8 mouse cellular contexts compared by ENCODE assay signal in genomic region chr12:78984035-78984432, GRCm38 (mm10). TPM values are rescaled to one million over a fixed set of nuclear protein-coding genes. Genes with fewer than 3 reads are reported as not detected.
DNase-seq lines count a peak whose midpoint lies in the region; ATAC-seq and TF ChIP-seq lines count a peak whose summit lies in the region.

No protein-coding gene starts in this region.

- no peaks in the 10 kb centered on the region for H3K27me3 ChIP-seq in forebrain, embryonic 13.5 days
- no peaks in the 10 kb centered on the region for H3K27me3 ChIP-seq in forebrain, embryonic 11.5 days (ENCODE audit: control insufficient read depth, insufficient read depth, low read length)
- no peaks in the 10 kb centered on the region for H3K27me3 ChIP-seq in forebrain, postnatal 0 days (ENCODE audit: insufficient read depth, low read length)
- no peaks in the 10 kb centered on the region for H3K27me3 ChIP-seq in kidney, embryonic 14.5 days (ENCODE audit: control insufficient read depth, insufficient read depth, low read length)
- H3K27me3 ChIP-seq in myocyte (ENCODE audit: control insufficient read depth, insufficient read depth, insufficient read length), result peaks cover 1% of the 10 kb centered on the region

- no peaks in the 10 kb centered on the region for H3K79me2 ChIP-seq in myocyte (ENCODE audit: control insufficient read depth, insufficient read depth)

- H3K9ac ChIP-seq in forebrain, embryonic 13.5 days, result no peak overlapping the region
- no peak overlapping the region for H3K9ac ChIP-seq in forebrain, embryonic 11.5 days (ENCODE audit: low read length)
- no peak overlapping the region for H3K9ac ChIP-seq in forebrain, postnatal 0 days
- H3K9ac ChIP-seq in kidney, embryonic 14.5 days (ENCODE audit: low read depth, low read length), result no peak overlapping the region

- TF ChIP-seq POLR2A in myocyte (IDR thresholded peaks at IDR 0.05; ENCODE audit: insufficient read length, low read depth), result no peak

- H3K4me2 ChIP-seq in forebrain, embryonic 13.5 days, result no peak overlapping the region
- no peak overlapping the region for H3K4me2 ChIP-seq in forebrain, embryonic 11.5 days (ENCODE audit: low read depth, low read length, severe bottlenecking)
- H3K4me2 ChIP-seq in forebrain, postnatal 0 days (ENCODE audit: low read depth), result no peak overlapping the region
- no peak overlapping the region for H3K4me2 ChIP-seq in kidney, embryonic 14.5 days (replicated peaks; ENCODE audit: low read depth, low read length)
- H3K4me2 ChIP-seq in myocyte (ENCODE audit: low read depth), result no peak overlapping the region

- peak overlapping the region; percentile 66 for H3K27ac ChIP-seq in forebrain, embryonic 13.5 days
- no peak overlapping the region for H3K27ac ChIP-seq in forebrain, embryonic 11.5 days (ENCODE audit: low read depth, low read length)
- no peak overlapping the region for H3K27ac ChIP-seq in forebrain, postnatal 0 days (ENCODE audit: low read depth, low read length)
- H3K27ac ChIP-seq in kidney, embryonic 14.5 days (ENCODE audit: low read depth, low read length), result no peak overlapping the region

- H3ac ChIP-seq in myocyte (ENCODE audit: control insufficient read depth, insufficient read length), result no peak overlapping the region

- ATAC-seq in forebrain, embryonic 13.5 days, result peak; percentile 54
- no peak for ATAC-seq in forebrain, embryonic 11.5 days (replicated peaks; ENCODE audit: low FRiP score)
- ATAC-seq in forebrain, postnatal 0 days, result peak; percentile 65
- ATAC-seq in kidney, embryonic 14.5 days (ENCODE audit: low FRiP score, low TSS enrichment), result peak; percentile 54; the same call in 1 of the 2 replicates

- H3K4me3 ChIP-seq in forebrain, embryonic 13.5 days, result no peak overlapping the region
- H3K4me3 ChIP-seq in forebrain, embryonic 11.5 days (ENCODE audit: low read depth, low read length), result no peak overlapping the region
- no peak overlapping the region for H3K4me3 ChIP-seq in forebrain, postnatal 0 days (ENCODE audit: low read depth, low read length)
- H3K4me3 ChIP-seq in kidney, embryonic 14.5 days (ENCODE audit: low read length), result no peak overlapping the region
- H3K4me3 ChIP-seq in myocyte, result no peak overlapping the region

- H3K9me3 ChIP-seq in forebrain, embryonic 13.5 days (replicated peaks), result no peaks in the 10 kb centered on the region
- no peaks in the 10 kb centered on the region for H3K9me3 ChIP-seq in forebrain, embryonic 11.5 days (ENCODE audit: control insufficient read depth, low read length)
- no peaks in the 10 kb centered on the region for H3K9me3 ChIP-seq in forebrain, postnatal 0 days (ENCODE audit: low read length)
- H3K9me3 ChIP-seq in kidney, embryonic 14.5 days (ENCODE audit: control insufficient read depth, low read length), result no peaks in the 10 kb centered on the region

- peaks cover 27% of the 10 kb centered on the region for H3K4me1 ChIP-seq in forebrain, embryonic 13.5 days
- H3K4me1 ChIP-seq in forebrain, embryonic 11.5 days (replicated peaks; ENCODE audit: control insufficient read depth, insufficient read depth, low read length), result no peaks in the 10 kb centered on the region
- H3K4me1 ChIP-seq in forebrain, postnatal 0 days (ENCODE audit: insufficient read depth), result peaks cover 9% of the 10 kb centered on the region
- H3K4me1 ChIP-seq in kidney, embryonic 14.5 days (ENCODE audit: control insufficient read depth, insufficient read depth, low read length), result no peaks in the 10 kb centered on the region

- DNase-seq in forebrain, embryonic 11.5 days (ENCODE audit: low spot score), result no peak
- peak; percentile 62 for DNase-seq in adipocyte (ENCODE audit: low spot score)
- DNase-seq in forebrain, postnatal 0 days, result peak; percentile 35
- no peak for DNase-seq in urinary bladder, postnatal 10 days (ENCODE audit: low spot score)
- no peak for DNase-seq in thymus, postnatal 36 days

- no peak for TF ChIP-seq CTCF in forebrain, postnatal 0 days (IDR thresholded peaks at IDR 0.05; ENCODE audit: low read depth)

- WGBS in forebrain, embryonic 13.5 days, result 36% methylated on average over 3 of the region's 3 CpGs
- WGBS in forebrain, embryonic 11.5 days, result 69% methylated on average over 3 of the region's 3 CpGs
- 21% methylated on average over 3 of the region's 3 CpGs for WGBS in forebrain, postnatal 0 days
- WGBS in kidney, embryonic 14.5 days, result 73% methylated on average over 3 of the region's 3 CpGs

- no peaks in the 10 kb centered on the region for H3K36me3 ChIP-seq in forebrain, embryonic 13.5 days (ENCODE audit: poor library complexity, severe bottlenecking)
- H3K36me3 ChIP-seq in forebrain, embryonic 11.5 days (ENCODE audit: control insufficient read depth, insufficient read depth, low read length), result no peaks in the 10 kb centered on the region
- no peaks in the 10 kb centered on the region for H3K36me3 ChIP-seq in forebrain, postnatal 0 days (ENCODE audit: insufficient read depth)
- no peaks in the 10 kb centered on the region for H3K36me3 ChIP-seq in kidney, embryonic 14.5 days (ENCODE audit: control insufficient read depth, insufficient read depth, low read length)
- H3K36me3 ChIP-seq in myocyte (ENCODE audit: control insufficient read depth, insufficient read depth), result no peaks in the 10 kb centered on the region

TF ChIP-seq in myocyte, 11 proteins besides CTCF, POLR2A, EP300 and RAD21:
- TF ChIP-seq REST (IDR thresholded peaks at IDR 0.05; ENCODE audit: insufficient read depth, insufficient read length), result peak; percentile 41
- TF ChIP-seq TCF12 (IDR thresholded peaks at IDR 0.05; ENCODE audit: insufficient read depth, poor library complexity, severe bottlenecking), result peak; percentile 62
- no peak for TF ChIP-seq E2F4 (IDR thresholded peaks at IDR 0.05; ENCODE audit: insufficient read depth)
- peak in 2 of 3 experiments; percentile 80 to 85 for TF ChIP-seq MYOG (IDR thresholded peaks at IDR 0.05; ENCODE audit: control insufficient read depth in 1 of 3, insufficient read depth in 1 of 3, insufficient read length in 2 of 3, low read depth in 2 of 3)
- TF ChIP-seq POLR2AphosphoS2 (IDR thresholded peaks at IDR 0.05; ENCODE audit: insufficient read length, low read depth), result no peak
- peak; percentile 17 for TF ChIP-seq TCF3 (IDR thresholded peaks at IDR 0.05; ENCODE audit: insufficient read length, low read depth)
- TF ChIP-seq SRF (IDR thresholded peaks at IDR 0.05; ENCODE audit: control insufficient read depth, insufficient read length, low read depth), result no peak
- TF ChIP-seq CEBPB (IDR thresholded peaks at IDR 0.05; ENCODE audit: insufficient read depth, poor library complexity, severe bottlenecking), result no peak
- TF ChIP-seq MYOD1 (IDR thresholded peaks at IDR 0.05; ENCODE audit: control insufficient read depth in 1 of 3, insufficient read length in 2 of 3, low read depth in 2 of 3), result peak; percentile 55 to 85 (median 82)
- TF ChIP-seq USF1 (IDR thresholded peaks at IDR 0.05; ENCODE audit: low read depth), result no peak
- no peak for TF ChIP-seq MAX (IDR thresholded peaks at IDR 0.05; ENCODE audit: low read depth)
TF ChIP-seq in myocyte: peak in this region for 5.

RNA-seq across cellular contexts. Expression of gene Tmem229b, which starts 23.4 kb away (rescaled TPM):
- 25.3 and 29.1 TPM in 2 replicates for polyA plus RNA-seq in forebrain, embryonic 13.5 days (2015; fragmentation: Nextera tagmentation; extraction: Ambion mirVana)
- polyA plus RNA-seq in forebrain, embryonic 11.5 days (2014; fragmentation: Nextera tagmentation; extraction: Ambion mirVana), result 7.3 and 7.9 TPM in 2 replicates
- 111 and 153 TPM in 2 replicates for total RNA-seq in forebrain, postnatal 0 days (2014; rRNA removed)
- polyA plus RNA-seq in forebrain, postnatal 0 days (2015; fragmentation: Nextera tagmentation; extraction: Ambion mirVana), result 47.5 and 54.8 TPM in 2 replicates
- 2.3 and 2.9 TPM in 2 replicates for polyA plus RNA-seq in kidney, embryonic 14.5 days (2014; fragmentation: Nextera tagmentation; extraction: Ambion mirVana)
- polyA plus RNA-seq in myocyte (2012; fragmentation: generic; extraction: Trizol), result 2.9 TPM

RNA-seq across cellular contexts. Expression of gene Plekhh1, which starts 44.9 kb away (rescaled TPM):
- polyA plus RNA-seq in forebrain, embryonic 13.5 days (2015; fragmentation: Nextera tagmentation; extraction: Ambion mirVana), result 2.8 and 3.0 TPM in 2 replicates
- polyA plus RNA-seq in forebrain, embryonic 11.5 days (2014; fragmentation: Nextera tagmentation; extraction: Ambion mirVana), result 6.9 and 8.4 TPM in 2 replicates
- total RNA-seq in forebrain, postnatal 0 days (2014; rRNA removed), result 3.8 and 4.8 TPM in 2 replicates
- 0.47 and 0.86 TPM in 2 replicates for polyA plus RNA-seq in forebrain, postnatal 0 days (2015; fragmentation: Nextera tagmentation; extraction: Ambion mirVana)
- polyA plus RNA-seq in kidney, embryonic 14.5 days (2014; fragmentation: Nextera tagmentation; extraction: Ambion mirVana), result 5.3 and 7.9 TPM in 2 replicates
- 3.5 TPM for polyA plus RNA-seq in myocyte (2012; fragmentation: generic; extraction: Trizol)

Comparison
In these comparisons a context has a peak if more than half of its experiments do, and no peak if none do; other contexts are left out.
1. DNase-seq: peak in adipocyte (single experiment) and forebrain, postnatal 0 days (single experiment); none in forebrain, embryonic 11.5 days (single experiment), urinary bladder, postnatal 10 days (single experiment) and thymus, postnatal 36 days (0 of 2).